Mouse (Mus musculus) splenic B cell, adult 2 months (primary cell): ENCODE measurements around the gene Zfyve21.

Source experiments
- DNase-seq: peaks from one replicate; pipeline ENCODE4 v3.0.0-alpha.2; 2011; ENCODE audit warnings: low read depth, low spot score
- H3K27me3 ChIP-seq: 2 replicates; pipeline ENCODE4 v1.6.1; 2012; ENCODE audit warnings: mild to moderate bottlenecking, low read length, moderate library complexity, mixed read lengths; ENCODE audit not compliant: control insufficient read depth, poor library complexity, insufficient read depth, severe bottlenecking
- H3K36me3 ChIP-seq: 2 replicates; pipeline ENCODE4 v1.6.1; 2012; ENCODE audit warnings: mild to moderate bottlenecking, low read length, moderate library complexity, mixed read lengths; ENCODE audit not compliant: control insufficient read depth, poor library complexity, insufficient read depth, severe bottlenecking

The Zfyve21 gene

DNA sequence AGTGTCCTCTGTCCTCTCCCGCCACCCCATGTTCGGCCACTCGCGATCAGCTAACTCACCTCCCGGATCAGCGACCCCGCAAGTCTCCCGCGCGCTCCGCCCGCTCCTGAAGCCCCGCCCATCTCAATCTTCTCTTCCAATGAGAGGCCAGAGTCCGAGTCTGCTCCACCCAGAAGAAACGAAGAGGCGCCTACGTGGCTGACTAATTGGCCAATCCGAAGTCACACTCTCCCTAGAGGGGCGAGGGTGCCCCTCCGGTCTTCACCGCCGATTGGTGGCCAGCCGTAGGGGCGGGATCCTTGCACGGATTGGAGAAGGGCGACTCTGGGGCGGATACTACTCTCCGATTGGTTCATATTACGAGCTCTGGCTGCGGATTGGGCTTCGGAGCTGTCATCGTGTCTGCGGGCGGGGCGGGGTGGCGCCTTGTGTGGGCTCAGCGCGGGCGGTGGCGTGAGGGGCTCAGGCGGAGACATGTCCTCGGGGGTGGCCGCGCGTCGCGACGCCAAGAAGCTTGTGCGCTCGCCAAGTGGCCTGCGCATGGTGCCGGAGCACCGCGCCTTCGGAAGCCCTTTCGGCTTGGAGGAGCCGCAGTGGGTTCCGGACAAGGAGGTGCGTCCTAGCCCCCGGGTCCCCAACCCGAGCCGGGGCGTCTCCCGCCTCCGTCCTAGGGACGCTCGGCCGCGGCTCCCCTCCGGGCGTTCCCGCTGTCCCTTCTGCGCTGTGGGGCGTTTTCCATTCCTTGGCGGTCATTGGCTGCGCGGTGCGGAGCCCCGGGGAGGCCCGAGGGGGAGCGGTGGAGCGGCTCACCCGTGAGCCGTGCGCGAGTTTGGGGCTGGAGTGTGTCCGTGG, at the start of gene Zfyve21, which contains the start of gene Xrcc3:
Gene Zfyve21, plus strand, starts transcription at position 405 of the 852 bp plus-strand sequence.
Gene Xrcc3, minus strand, starts transcription at position 108 of the 852 bp plus-strand sequence.
- DNase-seq: peak; percentile 99
- no peaks in the 10 kb centered on the region for H3K27me3 ChIP-seq
- no peaks in the 10 kb centered on the region for H3K36me3 ChIP-seq

GRCm38 (mm10) chr12:111766313-111767236, 47.4 kb upstream of the Zfyve21 start:
- Histone ChIP-seq H3K36me3 (no peaks in the 10 kb centered on the region; the same call in 1 of the 2 replicates), H3K27me3 (no peaks in the 10 kb centered on the region)
- no peak for DNase-seq

- Histone ChIP-seq H3K27me3 (no peaks in the 10 kb centered on the region), H3K36me3 (peaks cover 5% of the 10 kb centered on the region; the same call in 1 of the 2 replicates)
- DNase-seq: no peak
These were observed 45.5 kb upstream of the Zfyve21 start for GRCm38 (mm10) chr12:111768322-111768928.

- no peak for DNase-seq
- H3K27me3 ChIP-seq: no peaks in the 10 kb centered on the region
- H3K36me3 ChIP-seq: peaks cover 5% of the 10 kb centered on the region
These were observed 44.7 kb upstream of the Zfyve21 start for GRCm38 (mm10) chr12:111769306-111769705.

DNA sequence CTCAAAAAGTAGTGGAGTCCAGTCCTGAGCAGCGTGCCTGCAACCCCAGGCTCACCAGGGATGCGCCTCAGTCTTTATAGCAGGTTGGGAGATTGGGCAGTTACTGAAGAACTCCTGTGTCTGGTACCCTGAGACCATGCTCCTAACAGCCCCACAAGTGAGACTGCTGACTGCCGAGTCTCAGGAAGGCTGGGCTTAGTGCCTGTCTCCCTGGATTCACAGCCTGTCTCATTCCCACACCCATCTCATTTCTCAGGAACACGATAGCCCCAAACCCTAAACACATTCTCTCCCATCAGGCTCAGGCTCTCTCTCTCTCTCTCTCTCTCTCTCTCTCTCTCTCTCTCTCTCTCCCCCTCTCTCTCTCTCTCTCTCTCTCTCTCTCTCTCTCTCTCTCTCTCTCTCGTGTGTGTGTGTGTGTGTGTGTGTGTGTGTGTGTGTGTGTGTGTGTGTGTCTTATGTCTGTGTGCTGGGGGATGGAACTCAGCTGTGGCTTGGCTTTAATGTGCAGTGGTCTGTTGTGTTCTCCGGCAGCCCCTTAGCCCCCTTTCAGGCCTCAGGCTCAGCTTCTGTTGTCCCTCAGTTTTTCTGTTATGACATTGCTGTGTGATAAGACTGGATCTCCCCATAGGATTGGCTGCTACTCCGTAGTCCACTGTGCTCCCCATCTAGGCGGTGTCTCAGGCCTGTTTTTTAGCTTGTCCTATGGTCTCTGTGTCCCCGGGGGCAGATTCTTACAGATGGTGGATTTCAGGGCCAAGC, 44.0 kb upstream of the Zfyve21 start:
- DNase-seq: no peak
- no peaks in the 10 kb centered on the region for H3K27me3 ChIP-seq
- H3K36me3 ChIP-seq: peaks cover 5% of the 10 kb centered on the region

DNA sequence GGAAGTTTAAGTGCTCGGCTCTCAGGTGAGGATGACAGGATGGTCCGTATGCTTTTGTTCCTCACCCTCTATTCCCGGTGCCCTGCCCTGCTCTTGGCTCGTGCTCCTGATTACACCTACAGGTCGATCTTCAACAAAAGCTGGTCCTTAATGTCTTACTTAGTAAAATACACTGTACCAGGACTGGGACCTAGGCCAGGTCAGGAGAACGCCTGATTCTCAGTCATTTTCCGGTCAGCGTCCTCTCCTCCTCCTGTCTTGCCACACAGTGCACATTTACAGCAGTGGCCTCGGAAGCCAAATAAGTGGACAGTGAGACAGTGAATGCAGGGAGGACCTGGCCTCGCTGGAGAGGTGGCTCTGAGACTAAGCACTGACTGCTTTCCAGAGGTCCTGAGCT, 43.3 kb upstream of the Zfyve21 start:
- Histone ChIP-seq H3K36me3 (peaks cover 5% of the 10 kb centered on the region), H3K27me3 (no peaks in the 10 kb centered on the region)
- no peak for DNase-seq

- Histone ChIP-seq H3K36me3 (peaks cover 7% of the 10 kb centered on the region), H3K27me3 (no peaks in the 10 kb centered on the region)
- DNase-seq: no peak
These were observed 39.8 kb upstream of the Zfyve21 start for GRCm38 (mm10) chr12:111774156-111774555.

DNA sequence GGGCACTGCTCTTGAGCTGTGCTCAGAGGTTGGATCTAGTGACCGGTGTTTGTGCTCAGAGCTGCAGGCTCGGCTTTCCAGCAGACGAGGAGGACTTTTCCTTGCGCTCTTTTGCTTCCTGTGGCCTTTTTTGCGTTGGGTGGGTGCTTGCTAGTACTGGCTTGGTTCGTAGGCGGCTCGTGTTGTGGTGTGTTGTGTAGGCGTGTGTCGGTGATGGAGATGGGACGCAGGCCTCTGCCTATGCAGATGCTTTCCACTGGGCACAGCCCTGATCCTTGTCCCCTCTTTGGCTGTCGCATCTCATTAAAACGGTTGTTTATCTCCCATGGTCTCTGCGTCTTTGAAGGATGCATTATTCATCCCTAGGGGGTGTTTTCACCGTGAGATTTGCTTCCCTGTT, 39.1 kb upstream of the Zfyve21 start:
- DNase-seq: no peak
- peaks cover 7% of the 10 kb centered on the region for H3K36me3 ChIP-seq
- no peaks in the 10 kb centered on the region for H3K27me3 ChIP-seq

GRCm38 (mm10) chr12:111777919-111778318, 36.1 kb upstream of the Zfyve21 start:
- Histone ChIP-seq H3K36me3 (peaks cover 4% of the 10 kb centered on the region), H3K27me3 (no peaks in the 10 kb centered on the region)
- no peak for DNase-seq

DNA sequence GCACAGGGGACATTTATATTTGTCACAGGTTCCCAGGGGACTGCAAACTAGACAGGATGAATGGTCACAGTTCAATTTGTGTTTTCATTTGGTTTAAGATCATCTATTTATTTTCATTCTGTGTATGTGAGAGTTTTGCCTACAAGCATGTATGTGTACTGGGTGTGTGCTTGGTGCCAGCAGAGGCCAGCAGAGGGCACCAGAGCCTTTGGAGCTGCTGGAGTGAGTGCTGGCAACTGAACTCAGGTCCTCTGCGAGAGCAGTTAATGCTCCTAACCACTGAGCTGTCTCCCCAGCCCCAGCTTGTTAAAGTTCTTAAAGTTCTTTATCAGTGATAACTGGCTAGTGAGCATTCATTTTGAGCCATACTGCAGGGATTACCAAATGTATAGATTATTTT, 34.4 kb upstream of the Zfyve21 start:
- Histone ChIP-seq H3K27me3 (no peaks in the 10 kb centered on the region), H3K36me3 (peaks cover 4% of the 10 kb centered on the region)
- peak; percentile 24 for DNase-seq

DNA sequence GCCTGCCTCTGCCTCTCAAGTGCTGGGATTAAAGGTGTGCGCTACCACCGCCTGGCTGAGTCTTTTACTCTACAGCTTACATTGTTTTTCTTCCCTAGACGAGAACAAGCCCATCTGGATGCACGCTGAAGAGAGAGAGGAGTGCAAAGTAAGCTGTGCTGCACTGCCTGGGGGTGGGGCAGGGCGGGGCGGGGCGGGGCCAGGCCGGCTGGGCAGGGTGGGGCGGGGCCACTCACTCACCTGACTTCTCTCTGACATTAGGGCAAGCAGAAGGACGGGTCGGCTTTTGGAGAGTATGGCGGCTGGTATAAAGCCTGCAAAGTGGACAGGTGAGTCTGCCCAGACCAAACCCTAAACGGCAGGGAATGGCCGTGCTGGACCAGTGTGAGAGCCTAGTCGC, 28.8 kb upstream of the Zfyve21 start:
- no peak for DNase-seq
- Histone ChIP-seq H3K27me3 (no peaks in the 10 kb centered on the region), H3K36me3 (peaks cover 5% of the 10 kb centered on the region)

DNA sequence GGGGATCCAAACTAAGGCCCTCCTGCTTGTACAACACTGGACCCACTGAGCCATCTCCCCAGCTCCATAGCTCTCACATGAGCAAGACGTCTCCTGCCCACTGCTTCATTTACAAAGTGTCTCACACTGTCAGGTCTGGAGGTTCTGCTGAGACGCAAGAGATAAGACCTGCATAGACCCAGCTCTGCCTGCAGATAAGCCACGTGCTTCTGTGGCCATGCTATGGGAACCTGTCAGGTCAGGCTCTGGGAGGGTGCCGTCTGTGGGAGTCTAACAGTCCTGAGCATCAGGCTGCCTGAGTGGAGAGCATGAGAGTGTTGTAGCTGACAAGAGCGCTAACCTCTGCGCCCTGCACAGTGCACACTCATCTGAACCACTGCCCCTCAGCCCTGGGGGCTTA, 27.0 kb upstream of the Zfyve21 start:
- H3K36me3 ChIP-seq: peaks cover 3% of the 10 kb centered on the region; the same call in 1 of the 2 replicates

DNA sequence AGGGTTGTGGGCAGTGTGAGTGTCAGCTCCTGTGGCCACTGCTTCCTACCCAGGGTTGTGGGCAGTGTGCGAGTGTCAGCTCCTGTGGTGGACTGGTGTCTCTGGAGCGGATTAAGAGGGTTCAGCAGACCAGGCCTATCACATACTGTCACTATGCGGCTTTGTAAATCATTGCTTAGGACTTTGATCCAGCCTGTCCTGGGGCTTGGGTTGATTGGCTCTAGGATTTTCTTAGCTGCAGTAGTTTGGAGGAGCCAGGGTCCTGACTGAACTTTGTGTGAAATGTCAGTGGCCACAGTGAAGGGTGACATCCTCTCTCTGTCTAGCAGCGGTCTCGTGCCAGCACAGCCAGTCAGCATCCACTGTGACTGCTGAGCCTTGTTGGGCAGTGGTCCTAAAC, 23.9 kb upstream of the Zfyve21 start:
- DNase-seq: no peak
- Histone ChIP-seq H3K27me3 (no peaks in the 10 kb centered on the region), H3K36me3 (peaks cover 5% of the 10 kb centered on the region; the same call in 1 of the 2 replicates)

More for the DNA sequence above, 27.0 kb upstream of the Zfyve21 start:
- no peaks in the 10 kb centered on the region for H3K27me3 ChIP-seq
- DNase-seq: no peak

DNA sequence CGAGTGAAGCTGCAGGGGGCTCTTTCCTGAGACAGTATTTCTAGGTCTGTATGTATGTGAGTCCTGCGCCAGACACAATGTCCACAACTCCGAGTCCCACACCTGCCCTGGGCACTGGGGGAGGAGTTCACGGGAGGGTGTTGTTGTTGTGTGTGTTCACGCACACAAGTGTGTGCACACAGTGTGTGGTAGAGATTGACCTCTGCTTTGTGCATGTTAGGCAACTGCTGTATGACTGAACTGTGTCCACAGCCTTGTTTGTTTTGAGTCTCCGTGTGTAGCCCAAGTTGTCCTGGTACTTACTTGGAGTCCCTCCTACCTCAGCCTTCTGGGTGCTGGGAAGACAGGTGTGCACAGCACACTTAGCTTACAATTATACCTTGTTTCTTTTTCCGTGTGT, 23.3 kb upstream of the Zfyve21 start:
- DNase-seq: no peak
- H3K36me3 ChIP-seq: peaks cover 5% of the 10 kb centered on the region
- no peaks in the 10 kb centered on the region for H3K27me3 ChIP-seq
